Mouse (Mus musculus) urinary bladder, postnatal 14 days (tissue): ENCODE data around the gene Arpp19.
A peak's percentile ranks its signal among the peaks of the same experiment; 100 is the strongest.

Experiments used
- DNase-seq: peaks from one replicate; pipeline ENCODE4 v3.0.0; 2021; ENCODE audit warnings: low spot score

Arpp19 gene

GRCm38 (mm10) chr9:75037451-75038356 is at the start of gene Arpp19:
TSS of gene Arpp19 (plus strand) at chr9:75037614.
- DNase-seq, result peak; percentile 85

GRCm38 (mm10) chr9:74988893-74989460 is 48.4 kb upstream of the Arpp19 start:
- no peak for DNase-seq

- no peak for DNase-seq
Observed at GRCm38 (mm10) chr9:74989990-74990389, 47.4 kb upstream of the Arpp19 start.

- DNase-seq, result no peak
Observed at GRCm38 (mm10) chr9:74994611-74995257, 42.7 kb upstream of the Arpp19 start.

- no peak for DNase-seq
Observed at GRCm38 (mm10) chr9:74996349-74996748, 41.1 kb upstream of the Arpp19 start.

- no peak for DNase-seq
Observed at GRCm38 (mm10) chr9:74997976-74998375, 39.4 kb upstream of the Arpp19 start.

GRCm38 (mm10) chr9:75001006-75001405 is 36.4 kb upstream of the Arpp19 start:
- no peak for DNase-seq

- peak; percentile 48 for DNase-seq
Observed at GRCm38 (mm10) chr9:75001611-75002204, 35.7 kb upstream of the Arpp19 start.

GRCm38 (mm10) chr9:75002262-75002661 is 35.2 kb upstream of the Arpp19 start:
- DNase-seq, result no peak

- DNase-seq, result no peak
Observed at GRCm38 (mm10) chr9:75004203-75004602, 33.2 kb upstream of the Arpp19 start.

- DNase-seq, result no peak
Observed at GRCm38 (mm10) chr9:75016591-75016990, 20.8 kb upstream of the Arpp19 start.

- no peak for DNase-seq
Observed at GRCm38 (mm10) chr9:75019181-75019580, 18.2 kb upstream of the Arpp19 start.

GRCm38 (mm10) chr9:75019592-75019991 is 17.8 kb upstream of the Arpp19 start:
- no peak for DNase-seq

GRCm38 (mm10) chr9:75020561-75020960 is 16.9 kb upstream of the Arpp19 start:
- DNase-seq, result no peak

- DNase-seq, result no peak
Observed at GRCm38 (mm10) chr9:75022546-75022945, 14.9 kb upstream of the Arpp19 start.

GRCm38 (mm10) chr9:75023150-75023894 is 14.1 kb upstream of the Arpp19 start:
- DNase-seq, result no peak

GRCm38 (mm10) chr9:75024089-75024488 is 13.3 kb upstream of the Arpp19 start:
- DNase-seq, result no peak

GRCm38 (mm10) chr9:75025689-75026088 is 11.7 kb upstream of the Arpp19 start:
- DNase-seq, result no peak

- no peak for DNase-seq
Observed at GRCm38 (mm10) chr9:75032408-75032807, 5.0 kb upstream of the Arpp19 start.

GRCm38 (mm10) chr9:75033141-75033540 is 4.3 kb upstream of the Arpp19 start:
- DNase-seq, result no peak

- DNase-seq, result no peak
Observed at GRCm38 (mm10) chr9:75034691-75035090, 2.7 kb upstream of the Arpp19 start.

- no peak for DNase-seq
Observed at GRCm38 (mm10) chr9:75035944-75036343, 1.5 kb upstream of the Arpp19 start.
